Mouse (Mus musculus): ENCODE measurements around the gene Maml2.

Gene Maml2

DNA sequence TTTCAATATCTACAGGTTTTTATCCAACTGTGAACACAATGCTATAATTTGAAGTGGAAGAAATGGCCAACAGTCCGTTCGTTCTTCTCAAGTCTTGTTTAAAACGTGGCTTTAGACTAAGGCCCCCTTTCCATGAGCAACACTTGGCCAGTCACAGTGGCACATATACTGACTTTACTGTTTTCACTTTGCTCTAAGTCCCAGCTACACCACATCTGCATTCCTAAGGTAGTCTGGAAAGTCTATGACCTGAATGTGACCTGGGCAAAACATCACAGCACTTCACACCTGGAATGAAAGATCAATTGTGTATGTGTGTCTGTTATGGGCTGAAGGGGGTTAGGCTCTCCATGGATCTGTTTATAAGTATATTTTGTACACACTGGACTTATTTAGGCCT is 151.0 kb downstream of the Maml2 start:
- DNase-seq: no peak

- no peak for DNase-seq
Measured at GRCm38 (mm10) chr9:13454651-13455123, 156.9 kb downstream of the Maml2 start.

DNA sequence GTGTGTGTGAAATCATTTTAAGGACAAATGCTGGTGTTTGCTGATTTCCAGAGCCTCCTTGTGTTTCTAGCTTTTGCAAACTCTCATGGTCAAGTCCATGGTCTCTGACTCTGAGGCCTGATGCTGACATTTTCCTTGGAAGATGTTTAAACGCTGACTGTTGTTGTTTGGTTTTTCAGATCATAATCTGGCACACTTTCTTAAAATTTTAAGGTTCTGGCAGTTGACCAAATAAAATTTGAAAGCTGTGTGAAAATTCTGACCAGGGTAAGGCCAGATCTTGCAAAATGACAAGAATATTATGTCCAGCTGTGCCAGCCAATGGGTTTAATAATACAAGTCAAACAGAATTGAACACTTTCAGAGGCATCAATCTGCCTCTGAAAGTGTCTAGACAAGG is 157.5 kb downstream of the Maml2 start:
- DNase-seq: no peak

- DNase-seq: peak; percentile 86
Measured at GRCm38 (mm10) chr9:13457774-13458173, 160.0 kb downstream of the Maml2 start.

GRCm38 (mm10) chr9:13459371-13459770 is 161.6 kb downstream of the Maml2 start:
- peak; percentile 80 for DNase-seq

GRCm38 (mm10) chr9:13460012-13460411 is 162.3 kb downstream of the Maml2 start:
- peak; percentile 44 for DNase-seq

DNA sequence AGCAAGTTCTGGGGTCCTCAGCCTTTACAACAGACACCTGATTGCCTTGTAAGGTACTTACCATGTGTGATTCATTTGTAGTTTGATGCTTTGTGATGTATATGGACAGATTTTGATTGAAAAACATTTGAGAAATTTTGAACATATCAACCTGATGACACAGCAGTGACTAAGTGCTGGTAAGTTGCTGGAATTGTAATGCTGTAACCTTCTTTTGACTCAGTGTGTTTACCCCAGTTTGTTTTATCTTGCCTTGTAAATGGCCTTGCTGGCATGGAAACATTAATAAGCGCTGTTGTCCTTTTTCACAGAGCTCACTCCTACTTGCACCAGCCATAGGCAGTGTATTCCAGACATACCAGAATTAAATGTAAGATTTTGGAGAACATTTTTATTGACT is 163.2 kb downstream of the Maml2 start:
- DNase-seq: peak; percentile 14

DNA sequence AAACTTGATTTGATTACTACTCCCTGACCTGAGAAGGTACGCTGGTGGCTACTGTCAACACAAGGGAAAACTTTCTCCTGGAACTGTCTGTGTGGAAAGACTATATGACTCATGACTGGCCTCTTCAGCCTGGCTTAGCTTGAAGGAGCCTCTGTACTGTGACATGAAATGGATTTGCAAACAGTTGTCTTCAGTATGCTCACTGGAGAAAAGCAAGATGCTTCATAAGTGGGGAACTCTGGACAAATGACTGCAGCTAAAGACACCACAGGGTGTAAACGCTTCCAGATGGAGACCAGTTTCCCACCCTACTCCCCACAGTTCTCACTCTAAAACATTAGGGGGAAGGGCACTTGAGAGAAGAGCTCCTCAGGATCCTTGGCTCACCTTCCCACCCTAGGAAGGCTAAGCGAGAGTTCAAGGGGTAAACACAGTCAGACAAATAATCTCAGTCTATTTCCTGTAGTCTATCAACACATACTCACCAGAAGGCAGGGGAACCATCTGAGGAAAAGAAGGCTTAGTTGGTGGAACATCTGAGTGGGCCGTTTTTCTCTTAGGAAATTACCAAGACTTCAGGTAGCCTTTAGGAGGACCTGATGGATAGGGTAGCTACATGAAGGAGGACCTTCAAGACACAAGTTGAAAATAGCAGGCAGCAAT is 167.7 kb downstream of the Maml2 start:
- DNase-seq: peak; percentile 70

DNA sequence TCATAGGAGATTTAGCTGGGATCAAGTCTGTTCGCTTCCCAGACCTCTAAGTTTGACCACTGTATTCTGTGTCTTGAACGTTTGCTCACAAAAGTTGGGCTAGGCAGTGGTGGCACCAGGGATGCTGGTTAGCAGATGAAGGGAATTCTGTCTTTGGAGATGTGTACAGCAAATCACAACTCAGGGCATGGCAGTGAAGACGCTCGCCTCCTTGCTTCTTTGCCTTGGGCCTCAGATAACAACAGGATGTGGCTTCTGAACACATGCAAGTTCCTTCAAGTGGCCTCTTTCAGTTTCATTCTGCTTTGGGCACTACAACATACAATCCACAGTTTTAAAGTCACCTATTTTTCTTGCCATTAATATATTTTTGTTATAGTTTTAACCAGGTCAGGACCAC is 168.6 kb downstream of the Maml2 start:
- DNase-seq: peak; percentile 93

- DNase-seq: peak; percentile 86
Measured at GRCm38 (mm10) chr9:13466816-13467215, 169.1 kb downstream of the Maml2 start.

DNA sequence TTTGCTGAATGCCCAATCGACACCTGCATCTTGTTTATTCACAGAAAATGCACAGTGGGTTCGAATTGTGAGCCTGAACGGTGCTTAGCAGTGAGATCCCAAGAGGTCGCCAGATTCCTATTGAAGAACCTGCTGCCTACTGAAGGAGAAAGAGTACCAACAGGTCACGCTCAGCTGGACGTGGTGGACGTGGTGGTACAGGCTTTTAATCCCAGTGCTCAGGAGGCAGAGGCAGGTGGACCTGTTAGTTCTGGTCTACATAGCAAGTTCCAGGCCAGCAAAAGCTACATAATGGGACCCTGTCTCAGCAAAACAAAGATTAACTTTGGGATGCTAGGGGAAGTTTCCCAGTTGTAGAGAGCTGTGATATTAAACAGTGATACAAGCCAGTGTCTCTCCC is 170.0 kb downstream of the Maml2 start:
- DNase-seq: peak; percentile 25

DNA sequence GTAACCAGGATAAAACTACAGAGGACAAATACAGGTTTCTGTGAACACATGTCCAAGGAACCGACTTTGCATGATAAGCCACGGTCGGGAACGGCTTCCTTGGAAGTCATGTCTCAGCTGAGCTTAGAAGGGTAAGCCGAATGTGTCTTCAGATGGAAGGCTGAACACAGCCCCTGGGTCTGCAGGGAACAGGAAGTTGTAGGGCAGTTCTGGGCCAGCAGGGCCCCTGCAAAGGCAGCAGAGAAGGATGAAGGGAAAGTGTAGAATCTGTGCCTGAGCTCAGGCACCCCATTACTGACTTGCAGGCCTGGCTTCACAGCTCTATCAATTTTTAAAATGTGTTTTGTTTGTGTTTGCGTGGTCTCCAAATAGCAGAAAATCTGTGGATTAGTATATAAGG is 171.0 kb downstream of the Maml2 start:
- peak; percentile 89 for DNase-seq

- peak; percentile 96 for DNase-seq
Measured at GRCm38 (mm10) chr9:13470013-13470412, 172.3 kb downstream of the Maml2 start.

DNA sequence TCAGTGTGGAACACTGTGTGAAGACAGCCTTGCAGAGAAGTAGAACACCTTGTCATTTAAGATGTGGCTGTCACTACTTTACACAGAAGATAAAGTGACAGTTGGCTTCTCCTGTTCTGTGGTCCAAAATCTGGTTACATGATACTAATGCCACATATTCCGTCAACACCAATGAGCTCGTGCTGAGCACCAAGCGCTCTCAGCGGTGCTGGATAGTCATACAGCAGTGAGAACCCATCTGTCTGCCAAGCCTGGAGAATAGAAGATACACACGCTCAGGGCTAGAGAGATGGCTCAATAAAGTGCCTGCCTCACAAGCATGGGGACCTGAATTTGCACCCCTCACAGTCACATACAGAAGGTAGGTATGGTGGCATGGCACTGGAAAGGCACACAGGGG is 177.2 kb downstream of the Maml2 start:
- DNase-seq: peak; percentile 83

GRCm38 (mm10) chr9:13479275-13479674 is 181.5 kb downstream of the Maml2 start:
- DNase-seq: peak; percentile 51

GRCm38 (mm10) chr9:13483199-13484068 is 185.7 kb downstream of the Maml2 start:
- peak; percentile 86 for DNase-seq

GRCm38 (mm10) chr9:13484267-13485240 is 186.8 kb downstream of the Maml2 start:
- DNase-seq: peak; percentile 77

GRCm38 (mm10) chr9:13485914-13486313 is 188.2 kb downstream of the Maml2 start:
- no peak for DNase-seq

GRCm38 (mm10) chr9:13491107-13491506 is 193.3 kb downstream of the Maml2 start:
- DNase-seq: no peak

GRCm38 (mm10) chr9:13491854-13492620 is 194.3 kb downstream of the Maml2 start:
- DNase-seq: peak; percentile 53

DNA sequence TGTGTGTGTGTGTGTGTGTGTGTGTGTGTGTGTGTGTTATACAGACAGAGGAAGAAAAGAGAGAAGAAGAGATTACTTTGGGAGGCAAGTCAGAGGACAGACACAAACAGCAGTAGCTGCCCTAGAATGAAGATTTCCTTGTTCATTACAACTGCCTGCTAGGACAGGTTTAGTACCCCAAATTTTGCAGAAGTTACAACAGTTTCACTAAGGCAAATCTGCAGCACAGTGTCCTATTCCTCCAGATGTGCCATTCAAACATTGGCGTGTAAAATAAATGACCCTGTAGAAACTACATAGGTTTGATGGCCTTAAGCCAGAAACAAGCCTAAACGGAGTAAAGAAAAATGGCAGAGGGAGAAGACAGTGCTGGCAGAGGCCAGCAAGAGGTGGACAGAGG is 195.1 kb downstream of the Maml2 start:
- DNase-seq: peak; percentile 45

- DNase-seq: peak; percentile 83
Measured at GRCm38 (mm10) chr9:13493746-13494145, 196.0 kb downstream of the Maml2 start.
